Mouse (Mus musculus) CD4-positive naive resting alpha-beta T cell, adult 76 days (primary cell): ENCODE results near the gene Dclk3. TPM values are rescaled to one million over a fixed set of nuclear protein-coding genes. Genes with fewer than 3 reads are reported as not detected.

Experiments
- total RNA-seq: library from RNA; stranded (reverse); gene quantifications from one replicate; pipeline ENCODE4 v1.2.4, GENCODE M21; 2023

The Dclk3 gene
- not detected for total RNA-seq

GRCm38 (mm10) chr9:111438904-111439835 is at the start of gene Dclk3:
Gene Dclk3, plus strand, starts transcription at chr9:111439081.

Other genes starting within 250 kb of the Dclk3 start
- gene Mlh1, start 167.3 kb upstream of the Dclk3 start, total RNA-seq = 48.5 TPM
- gene Epm2aip1, start 167.2 kb upstream of the Dclk3 start, total RNA-seq = 29.6 TPM
- not detected for gene Trank1, start 127.3 kb upstream of the Dclk3 start, total RNA-seq